Mouse (Mus musculus): ENCODE measurements around the gene Olfr1371. TPM values are rescaled to one million over a fixed set of nuclear protein-coding genes. Genes with fewer than 3 reads are reported as not detected.
A peak's percentile ranks its signal among the peaks of the same experiment; 100 is the strongest.
"Not testable (repeated sequence)": the region's sequence is repeated elsewhere in the genome, so short reads cannot be mapped to it uniquely, and the experiment has no call there.

Gene Olfr1371
- polyA plus RNA-seq, 1 experiment from 2014 or later: not detected

GRCm38 (mm10) chr11:52233906-52234305, 20.1 kb upstream of the Olfr1371 start:
- Histone ChIP-seq H3K27ac (no peak overlapping the region), H3K4me1 (peaks cover 22% of the 10 kb centered on the region), H3K36me3 (replicated peaks) (peaks cover 45% of the 10 kb centered on the region), H3K27me3 (ENCODE audit: poor library complexity, severe bottlenecking) (no peaks in the 10 kb centered on the region), H3K4me3 (peak overlapping the region; percentile 99; the same call in 1 of the 2 replicates), H3K9me3 (no peaks in the 10 kb centered on the region)
- DNase-seq (ENCODE audit: extremely low spot score, low spot score): no peak
- 90% methylated on average over 1 of the region's 1 CpGs for WGBS

GRCm38 (mm10) chr11:52233043-52233653, 19.4 kb upstream of the Olfr1371 start:
- no peaks in the 10 kb centered on the region for H3K27me3 ChIP-seq (ENCODE audit: poor library complexity, severe bottlenecking)
- peaks cover 22% of the 10 kb centered on the region for H3K4me1 ChIP-seq
- H3K4me3 ChIP-seq: peak overlapping the region; percentile 99
- no peak for DNase-seq (ENCODE audit: extremely low spot score, low spot score)
- WGBS: 43% methylated on average over 3 of the region's 3 CpGs
- no peak overlapping the region for H3K27ac ChIP-seq
- H3K36me3 ChIP-seq (replicated peaks): peaks cover 38% of the 10 kb centered on the region
- no peaks in the 10 kb centered on the region for H3K9me3 ChIP-seq

GRCm38 (mm10) chr11:52231606-52232541, 18.1 kb upstream of the Olfr1371 start, which contains the start of gene Skp1a:
Skp1a (plus strand) TSS chr11:52231995.
- under 1% methylated on average over 87 of the region's 87 CpGs for WGBS
- H3K4me3 ChIP-seq: peak within 1 kb of the TSS; percentile 99
- peak within 1 kb of the TSS; percentile 99 for H3K27ac ChIP-seq
- DNase-seq (ENCODE audit: extremely low spot score, low spot score): peak; percentile 93
- no peaks in the 10 kb centered on the region for H3K27me3 ChIP-seq (ENCODE audit: poor library complexity, severe bottlenecking)
- peaks cover 22% of the 10 kb centered on the region for H3K4me1 ChIP-seq
- no peaks in the 10 kb centered on the region for H3K9me3 ChIP-seq
- H3K36me3 ChIP-seq (replicated peaks): peaks cover 25% of the 10 kb centered on the region

GRCm38 (mm10) chr11:52230694-52231093, 16.9 kb upstream of the Olfr1371 start:
- no peaks in the 10 kb centered on the region for H3K9me3 ChIP-seq
- H3K4me1 ChIP-seq: peaks cover 22% of the 10 kb centered on the region
- DNase-seq (ENCODE audit: extremely low spot score, low spot score): no peak
- peak overlapping the region; percentile 99 for H3K27ac ChIP-seq
- H3K4me3 ChIP-seq: peak overlapping the region; percentile 99
- no peaks in the 10 kb centered on the region for H3K27me3 ChIP-seq (ENCODE audit: poor library complexity, severe bottlenecking)
- WGBS: 69% methylated on average over 5 of the region's 5 CpGs
- H3K36me3 ChIP-seq (replicated peaks): peaks cover 13% of the 10 kb centered on the region

GRCm38 (mm10) chr11:52228722-52229448, 15.1 kb upstream of the Olfr1371 start:
- no peak for DNase-seq (ENCODE audit: extremely low spot score, low spot score)
- H3K36me3 ChIP-seq (replicated peaks): no peaks in the 10 kb centered on the region
- no peak overlapping the region for H3K4me3 ChIP-seq
- H3K4me1 ChIP-seq: peaks cover 24% of the 10 kb centered on the region
- H3K27ac ChIP-seq: no peak overlapping the region
- no peaks in the 10 kb centered on the region for H3K9me3 ChIP-seq
- WGBS: 83% methylated on average over 7 of the region's 7 CpGs
- peaks cover 7% of the 10 kb centered on the region; the same call in 1 of the 2 replicates for H3K27me3 ChIP-seq (ENCODE audit: poor library complexity, severe bottlenecking)

- Histone ChIP-seq H3K4me1 (peaks cover 13% of the 10 kb centered on the region), H3K27me3 (ENCODE audit: poor library complexity, severe bottlenecking) (peaks cover 9% of the 10 kb centered on the region; the same call in 1 of the 2 replicates), H3K36me3 (replicated peaks) (no peaks in the 10 kb centered on the region), H3K4me3 (no peak overlapping the region), H3K27ac (no peak overlapping the region), H3K9me3 (no peaks in the 10 kb centered on the region)
- no peak for DNase-seq (ENCODE audit: extremely low spot score, low spot score)
- 81% methylated on average over 13 of the region's 13 CpGs for WGBS
Measured at GRCm38 (mm10) chr11:52227466-52228226, 13.9 kb upstream of the Olfr1371 start.

- Histone ChIP-seq H3K4me1 (peaks cover 13% of the 10 kb centered on the region), H3K27me3 (ENCODE audit: poor library complexity, severe bottlenecking) (peaks cover 9% of the 10 kb centered on the region; the same call in 1 of the 2 replicates), H3K4me3 (no peak overlapping the region), H3K9me3 (no peaks in the 10 kb centered on the region), H3K36me3 (replicated peaks) (no peaks in the 10 kb centered on the region), H3K27ac (no peak overlapping the region)
- no peak for DNase-seq (ENCODE audit: extremely low spot score, low spot score)
- 71% methylated on average over 3 of the region's 3 CpGs for WGBS
Measured at GRCm38 (mm10) chr11:52227053-52227452, 13.3 kb upstream of the Olfr1371 start.

- H3K27me3 ChIP-seq (ENCODE audit: poor library complexity, severe bottlenecking): peaks cover 9% of the 10 kb centered on the region; the same call in 1 of the 2 replicates
- no peaks in the 10 kb centered on the region for H3K36me3 ChIP-seq (replicated peaks)
- H3K9me3 ChIP-seq: no peaks in the 10 kb centered on the region
- no peak overlapping the region for H3K4me3 ChIP-seq
- no peak for DNase-seq (ENCODE audit: extremely low spot score, low spot score)
- WGBS: 60% methylated on average over 3 of the region's 3 CpGs
- H3K4me1 ChIP-seq: peaks cover 11% of the 10 kb centered on the region
- no peak overlapping the region for H3K27ac ChIP-seq
Measured at GRCm38 (mm10) chr11:52225986-52226599, 12.3 kb upstream of the Olfr1371 start.

- H3K4me3 ChIP-seq: no peak overlapping the region
- peaks cover 9% of the 10 kb centered on the region; the same call in 1 of the 2 replicates for H3K27me3 ChIP-seq (ENCODE audit: poor library complexity, severe bottlenecking)
- peaks cover 6% of the 10 kb centered on the region for H3K4me1 ChIP-seq
- DNase-seq (ENCODE audit: extremely low spot score, low spot score): no peak
- H3K9me3 ChIP-seq: no peaks in the 10 kb centered on the region
- WGBS: 20% methylated on average over 19 of the region's 19 CpGs
- H3K27ac ChIP-seq: no peak overlapping the region
- H3K36me3 ChIP-seq (replicated peaks): no peaks in the 10 kb centered on the region
Measured at GRCm38 (mm10) chr11:52223968-52224682, 10.3 kb upstream of the Olfr1371 start.

GRCm38 (mm10) chr11:52222891-52223290, 9.1 kb upstream of the Olfr1371 start:
- Histone ChIP-seq H3K9me3 (no peaks in the 10 kb centered on the region), H3K27me3 (ENCODE audit: poor library complexity, severe bottlenecking) (peaks cover 9% of the 10 kb centered on the region; the same call in 1 of the 2 replicates), H3K27ac (no peak overlapping the region), H3K4me1 (peaks cover 6% of the 10 kb centered on the region), H3K4me3 (no peak overlapping the region), H3K36me3 (replicated peaks) (no peaks in the 10 kb centered on the region)
- DNase-seq (ENCODE audit: extremely low spot score, low spot score): no peak
- 73% methylated on average over 6 of the region's 6 CpGs for WGBS

GRCm38 (mm10) chr11:52221921-52222320, 8.1 kb upstream of the Olfr1371 start:
- H3K4me1 ChIP-seq; DNase-seq (ENCODE audit: extremely low spot score, low spot score); H3K27me3 ChIP-seq (ENCODE audit: poor library complexity, severe bottlenecking); H3K36me3 ChIP-seq (replicated peaks); H3K9me3 ChIP-seq; H3K4me3 ChIP-seq; H3K27ac ChIP-seq: not testable (repeated sequence)
- 91% methylated on average over 6 of the region's 6 CpGs for WGBS
